Mouse (Mus musculus) forebrain, embryonic 14.5 days (tissue): ENCODE data around the gene Pde6g. TPM values are rescaled to one million over a fixed set of nuclear protein-coding genes. Genes with fewer than 3 reads are reported as not detected.
A peak's percentile ranks its signal among the peaks of the same experiment; 100 is the strongest.

Experiments used
- ATAC-seq: fragments of 200-750 bp; cut with Nextera tagmentation; 2 replicates; pipeline ENCODE4 v1.8.0; 2017; ENCODE audit warnings: mild to moderate bottlenecking, moderate library complexity
- DNase-seq: peaks from one replicate; pipeline ENCODE4 v3.0.0-alpha.2; 2015; ENCODE audit warnings: low spot score
- H3K27ac ChIP-seq: fragments of 300-500 bp; sonication (generic); 2 replicates; pipeline ENCODE4 v1.5.1; 2014; ENCODE audit warnings: low read depth, mild to moderate bottlenecking, control low read depth, low read length, moderate library complexity
- H3K27me3 ChIP-seq: fragments of 300-500 bp; sonication (generic); replicated peaks from 2 replicates; pipeline ENCODE4 v1.6.1; 2014; ENCODE audit warnings: low read length, control low read depth, mixed read lengths; ENCODE audit not compliant: control insufficient read depth, insufficient read depth
- H3K36me3 ChIP-seq: fragments of 300-500 bp; sonication (generic); 2 replicates; pipeline ENCODE4 v1.6.1; 2014; ENCODE audit warnings: low read length, control low read depth; ENCODE audit not compliant: control insufficient read depth, insufficient read depth
- H3K4me1 ChIP-seq: fragments of 300-500 bp; sonication (generic); 2 replicates; pipeline ENCODE4 v1.6.1; 2014; ENCODE audit warnings: antibody characterized with exemption, low read length, control low read depth; ENCODE audit not compliant: control insufficient read depth, insufficient read depth
- H3K4me2 ChIP-seq: fragments of 300-500 bp; sonication (generic); 2 replicates; pipeline ENCODE4 v1.6.1; 2014; ENCODE audit warnings: mild to moderate bottlenecking, control low read depth, low read length
- H3K4me3 ChIP-seq: fragments of 300-500 bp; sonication (generic); 2 replicates; pipeline ENCODE4 v1.5.1; 2014; ENCODE audit warnings: low read depth, low read length, control low read depth
- H3K9ac ChIP-seq: fragments of 300-500 bp; sonication (generic); 2 replicates; pipeline ENCODE4 v1.6.1; 2014; ENCODE audit warnings: mild to moderate bottlenecking, low read length, control low read depth, moderate library complexity
- H3K9me3 ChIP-seq: fragments of 300-500 bp; sonication (generic); replicated peaks from 2 replicates; pipeline ENCODE4 v1.6.1; 2016; ENCODE audit warnings: low read length, control low read depth, mixed read lengths; ENCODE audit not compliant: control insufficient read depth
- WGBS: fragments of 180-500 bp; shearing (Covaris S2); extraction: QIAGEN DNeasy Blood & Tissue Kit; methylation state at CpG from one replicate; pipeline ENCODE4 v1.1.7; 2014; 5-methylcytosine and 5-hydroxymethylcytosine counted together
- polyA plus RNA-seq: library from polyadenylated mRNA; unstranded; fragments of >200 nt; fragmentation: Nextera tagmentation; extraction: Ambion mirVana; gene quantifications from 2 replicates; pipeline ENCODE4 v1.2.1, GENCODE M21; 2014

Gene Pde6g
- polyA plus RNA-seq, 1 experiment from 2014 or later: not detected

DNA sequence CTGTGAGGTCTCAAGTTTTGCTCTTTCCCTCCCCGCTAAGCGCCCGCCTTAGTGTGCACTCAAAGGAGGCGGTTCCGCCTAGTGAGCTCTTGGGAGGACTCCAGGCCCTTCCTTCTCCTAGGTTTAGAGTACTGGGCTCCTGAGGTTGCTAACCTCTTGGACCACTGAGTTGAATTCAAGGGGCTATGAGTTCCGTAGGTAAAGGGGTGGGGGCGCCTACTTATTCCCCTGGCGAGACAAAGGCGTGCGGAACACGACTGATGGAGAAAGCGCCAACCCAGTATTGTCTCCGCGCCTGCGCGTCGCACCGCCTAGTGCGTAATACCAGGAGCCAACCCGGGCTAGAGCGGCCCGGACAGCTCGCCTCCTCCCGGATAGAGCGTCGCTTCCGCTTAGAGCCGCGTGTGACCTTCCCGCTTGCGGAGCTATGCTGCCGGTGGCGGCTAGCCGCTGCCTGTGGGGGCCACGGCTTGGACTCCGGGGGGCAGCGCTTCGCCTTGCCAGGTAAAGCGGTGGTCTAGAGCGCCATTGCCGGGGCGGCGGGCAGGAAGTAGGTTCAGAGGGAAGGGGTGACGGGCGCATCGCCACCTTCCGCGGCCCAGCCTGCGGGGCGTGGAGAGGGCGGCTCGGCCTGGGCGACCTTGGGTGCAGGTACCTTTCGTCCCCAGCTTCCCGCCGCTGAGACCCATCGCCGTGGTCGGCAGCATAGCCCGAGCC is 31.1 kb upstream of the Pde6g start, which contains the start of gene Mrpl12:
Mrpl12 (plus strand) TSS at position 349 of the 717 bp plus-strand sequence.
- peak; percentile 97 for ATAC-seq
- H3K4me3 ChIP-seq: peak within 1 kb of the TSS; percentile 97
- peak; percentile 99 for DNase-seq
- peaks cover 7% of the 10 kb centered on the region for H3K4me1 ChIP-seq
- peak within 1 kb of the TSS; percentile 90 for H3K4me2 ChIP-seq
- WGBS: under 1% methylated on average over 59 of the region's 60 CpGs
- peak within 1 kb of the TSS; percentile 91 for H3K27ac ChIP-seq
- peaks cover 74% of the 10 kb centered on the region for H3K36me3 ChIP-seq
- H3K9ac ChIP-seq: peak within 1 kb of the TSS; percentile 86
- no peaks in the 10 kb centered on the region for H3K27me3 ChIP-seq
- H3K9me3 ChIP-seq: no peaks in the 10 kb centered on the region

DNA sequence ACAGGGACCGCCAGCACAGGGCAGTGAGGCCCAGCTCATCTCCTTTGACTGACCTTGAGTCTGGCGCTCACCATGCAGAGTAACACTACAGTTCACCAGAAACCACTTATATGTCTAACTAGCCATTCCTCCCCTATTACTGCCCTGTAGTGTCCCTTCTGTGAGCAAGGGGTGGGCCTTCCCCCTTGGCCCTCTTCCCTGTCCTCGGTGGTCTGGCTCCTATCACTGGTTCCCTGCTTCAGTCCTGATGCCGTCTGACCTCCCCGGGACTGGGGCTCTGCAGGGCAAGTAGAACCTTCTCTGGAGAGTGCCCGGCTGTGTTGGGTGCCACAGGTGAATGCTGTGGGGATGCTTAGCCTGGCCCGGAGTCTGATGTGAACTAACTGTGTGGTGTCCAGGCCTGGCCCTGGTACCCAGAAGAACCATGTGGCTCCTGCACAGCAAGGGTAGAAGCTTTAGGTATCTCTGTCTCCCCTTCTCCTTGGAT is 30.2 kb upstream of the Pde6g start:
- ATAC-seq: no peak
- Histone ChIP-seq H3K27me3 (no peaks in the 10 kb centered on the region), H3K27ac (peak overlapping the region; percentile 91), H3K36me3 (peaks cover 75% of the 10 kb centered on the region), H3K4me2 (peak overlapping the region; percentile 90; the same call in 1 of the 2 replicates), H3K4me3 (peak overlapping the region; percentile 97; the same call in 1 of the 2 replicates), H3K9ac (peak overlapping the region; percentile 86; the same call in 1 of the 2 replicates), H3K4me1 (peaks cover 7% of the 10 kb centered on the region), H3K9me3 (no peaks in the 10 kb centered on the region)
- no peak for DNase-seq
- WGBS: 86% methylated on average over 7 of the region's 7 CpGs

DNA sequence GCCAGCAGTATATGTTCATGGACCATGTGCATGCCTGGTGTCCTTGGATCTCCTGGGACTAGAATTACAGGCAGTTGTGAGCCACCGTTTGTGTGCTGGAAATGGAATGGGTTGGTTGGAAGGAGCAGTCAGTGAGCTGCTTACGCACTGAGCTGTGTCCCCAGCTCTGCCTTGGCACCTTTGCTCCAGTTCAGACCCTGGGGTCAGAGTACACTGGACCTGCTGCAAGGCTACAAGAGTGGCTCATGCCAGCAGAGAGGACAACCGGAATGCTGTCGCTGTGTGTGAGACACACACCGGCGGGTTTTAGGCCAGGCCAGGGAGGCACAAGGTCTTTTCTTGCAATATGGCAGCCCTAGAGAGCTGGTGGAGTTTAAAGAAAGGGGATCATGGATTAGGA is 18.8 kb upstream of the Pde6g start:
- no peak for DNase-seq
- H3K4me2 ChIP-seq: no peak overlapping the region
- no peaks in the 10 kb centered on the region for H3K9me3 ChIP-seq
- ATAC-seq: no peak
- no peak overlapping the region for H3K4me3 ChIP-seq
- 99% methylated on average over 6 of the region's 6 CpGs for WGBS
- no peaks in the 10 kb centered on the region for H3K27me3 ChIP-seq
- no peak overlapping the region for H3K9ac ChIP-seq
- H3K36me3 ChIP-seq: peaks cover 75% of the 10 kb centered on the region
- peaks cover 3% of the 10 kb centered on the region; the same call in 1 of the 2 replicates for H3K4me1 ChIP-seq
- H3K27ac ChIP-seq: no peak overlapping the region

DNA sequence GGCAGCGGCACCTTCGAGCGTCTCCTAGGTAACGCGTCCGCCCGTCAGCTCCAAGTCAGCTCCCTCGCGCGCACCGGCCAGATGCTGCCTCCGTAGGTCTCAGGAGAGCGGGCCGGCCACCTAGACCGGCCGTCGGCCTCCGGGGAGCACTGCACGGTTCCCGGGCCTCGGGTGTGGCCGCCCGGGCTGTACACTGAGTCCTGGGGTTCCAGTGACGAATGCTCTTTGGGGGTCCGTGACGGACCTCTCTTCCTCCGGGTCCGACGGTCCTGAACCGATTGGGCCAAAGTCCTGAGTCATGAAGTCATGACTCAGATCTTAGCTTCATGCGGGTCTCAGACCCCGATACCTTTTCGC is 14.4 kb upstream of the Pde6g start:
- peaks cover 11% of the 10 kb centered on the region for H3K4me1 ChIP-seq
- H3K4me3 ChIP-seq: peak overlapping the region; percentile 90
- no peaks in the 10 kb centered on the region for H3K27me3 ChIP-seq
- no peaks in the 10 kb centered on the region for H3K9me3 ChIP-seq
- peak; percentile 68 for ATAC-seq
- no peak for DNase-seq
- peak overlapping the region; percentile 24; the same call in 1 of the 2 replicates for H3K27ac ChIP-seq
- WGBS: 3% methylated on average over 33 of the region's 33 CpGs
- peak overlapping the region; percentile 80 for H3K9ac ChIP-seq
- H3K4me2 ChIP-seq: peak overlapping the region; percentile 72
- peaks cover 58% of the 10 kb centered on the region for H3K36me3 ChIP-seq

DNA sequence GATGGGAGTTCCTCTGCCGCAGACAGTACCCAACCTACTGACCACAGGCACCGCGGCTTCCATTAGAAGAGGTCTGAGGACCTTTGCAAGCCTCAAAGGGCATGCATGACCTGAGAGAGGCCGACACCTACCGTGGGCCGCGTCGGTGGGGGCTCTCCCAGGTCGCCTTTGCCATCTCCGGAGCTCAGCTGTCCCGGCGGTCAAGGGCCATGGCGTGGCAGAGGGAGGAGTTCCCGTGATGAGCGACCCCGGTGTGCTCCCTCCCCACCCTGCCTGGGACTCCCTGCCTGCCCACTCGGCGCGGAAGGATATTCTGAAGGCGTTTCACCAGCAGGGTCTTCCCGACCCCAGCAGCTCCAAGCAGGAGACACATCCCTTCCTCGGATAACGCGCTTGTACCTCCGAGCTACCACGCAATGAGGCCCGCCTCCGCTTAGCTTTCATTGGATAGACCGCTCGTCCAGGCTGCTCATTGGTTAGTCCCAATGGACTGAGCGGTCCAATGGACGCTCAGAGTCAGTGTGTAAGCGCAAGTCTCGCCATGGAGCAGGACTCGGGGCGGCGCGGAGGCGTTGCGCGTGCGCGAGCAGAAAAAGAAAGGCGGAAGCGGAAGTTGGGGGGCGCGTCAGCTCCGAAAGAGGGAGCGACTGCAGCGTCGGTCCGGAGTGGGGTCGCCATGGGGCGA is 13.9 kb upstream of the Pde6g start, which contains the start of gene Arl16:
Arl16 (minus strand) TSS at position 557 of the 685 bp plus-strand sequence.
- DNase-seq (peak; percentile 100), ATAC-seq (peak; percentile 100)
- Histone ChIP-seq H3K36me3 (peaks cover 58% of the 10 kb centered on the region), H3K27ac (peak within 1 kb of the TSS; percentile 80), H3K4me2 (peak within 1 kb of the TSS; percentile 97), H3K27me3 (no peaks in the 10 kb centered on the region), H3K4me1 (peaks cover 11% of the 10 kb centered on the region), H3K4me3 (peak within 1 kb of the TSS; percentile 90), H3K9me3 (no peaks in the 10 kb centered on the region), H3K9ac (peak within 1 kb of the TSS; percentile 92)
- under 1% methylated on average over 52 of the region's 54 CpGs for WGBS

DNA sequence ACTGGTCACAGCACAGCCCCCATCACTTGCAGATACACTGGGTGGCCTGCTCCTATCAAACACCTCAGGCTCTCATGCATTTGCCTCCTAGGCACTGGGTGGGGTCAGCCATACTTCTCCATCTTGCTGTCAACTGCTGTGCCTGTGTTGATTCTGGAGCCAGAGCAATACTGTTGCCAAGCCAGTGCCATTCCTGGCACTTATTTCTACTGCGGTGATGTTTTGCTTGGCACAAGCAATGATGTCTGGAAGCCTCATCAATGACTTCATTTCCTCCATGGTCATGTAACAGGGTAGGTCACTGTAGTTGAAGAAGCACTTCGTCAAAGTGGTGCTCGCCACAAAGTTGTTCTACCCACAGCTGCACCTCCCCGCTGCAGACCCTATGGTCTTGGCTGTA is 12.2 kb upstream of the Pde6g start:
- H3K9ac ChIP-seq: no peak overlapping the region
- H3K4me1 ChIP-seq: peaks cover 11% of the 10 kb centered on the region
- no peak overlapping the region for H3K4me2 ChIP-seq
- H3K27me3 ChIP-seq: no peaks in the 10 kb centered on the region
- H3K36me3 ChIP-seq: peaks cover 58% of the 10 kb centered on the region
- H3K9me3 ChIP-seq: no peaks in the 10 kb centered on the region
- WGBS: 97% methylated on average over 4 of the region's 4 CpGs
- H3K27ac ChIP-seq: no peak overlapping the region
- no peak for ATAC-seq
- no peak for DNase-seq
- H3K4me3 ChIP-seq: no peak overlapping the region

DNA sequence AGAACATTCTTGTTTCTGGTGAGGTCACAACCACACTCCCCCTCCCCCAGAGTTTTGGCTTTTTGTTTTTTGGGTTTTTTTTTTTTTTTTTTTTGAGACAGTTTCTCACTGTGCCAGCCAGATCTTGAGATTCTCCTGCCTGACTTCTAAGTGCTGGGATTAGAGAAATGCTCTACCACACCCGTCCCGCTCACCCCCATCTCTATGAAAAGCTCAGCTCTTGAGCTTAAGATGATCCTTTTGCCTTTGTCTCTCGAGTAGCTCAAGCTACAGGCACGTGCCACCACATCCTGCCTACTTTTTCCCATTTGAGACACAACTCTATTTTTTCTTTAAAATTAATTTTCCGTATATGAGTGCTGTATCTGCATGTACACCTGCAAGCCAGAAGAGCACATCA is 11.1 kb upstream of the Pde6g start:
- no peak for ATAC-seq
- Histone ChIP-seq H3K27ac (no peak overlapping the region), H3K4me3 (no peak overlapping the region), H3K4me1 (peaks cover 11% of the 10 kb centered on the region), H3K36me3 (peaks cover 56% of the 10 kb centered on the region), H3K9ac (no peak overlapping the region), H3K9me3 (no peaks in the 10 kb centered on the region), H3K4me2 (no peak overlapping the region), H3K27me3 (no peaks in the 10 kb centered on the region)
- DNase-seq: no peak
- 90% methylated on average over 5 of the region's 5 CpGs for WGBS

DNA sequence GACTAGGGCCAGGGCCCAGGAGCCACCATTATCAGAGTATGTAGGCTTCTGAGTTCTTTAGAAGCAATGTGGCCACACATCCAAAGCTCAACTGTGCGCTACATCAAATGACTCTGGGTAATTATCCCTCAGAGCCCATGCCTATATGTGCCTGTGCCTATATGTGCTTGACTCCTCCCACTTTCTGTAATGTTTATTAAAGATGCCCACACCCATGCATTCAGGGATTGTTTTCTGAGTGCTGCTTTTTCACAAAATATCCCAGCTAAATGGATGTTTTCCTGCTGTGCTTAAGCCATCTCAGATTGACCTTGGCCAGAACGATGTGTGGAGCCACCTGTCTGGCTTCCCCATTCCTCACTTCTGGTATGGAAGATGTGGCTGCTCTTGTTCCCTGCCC is 10.2 kb upstream of the Pde6g start:
- no peak overlapping the region for H3K4me3 ChIP-seq
- no peak for DNase-seq
- H3K9me3 ChIP-seq: no peaks in the 10 kb centered on the region
- H3K4me2 ChIP-seq: no peak overlapping the region
- H3K27me3 ChIP-seq: no peaks in the 10 kb centered on the region
- no peak overlapping the region for H3K27ac ChIP-seq
- H3K4me1 ChIP-seq: peaks cover 12% of the 10 kb centered on the region
- ATAC-seq: no peak
- 89% methylated on average over 2 of the region's 2 CpGs for WGBS
- peaks cover 53% of the 10 kb centered on the region for H3K36me3 ChIP-seq
- no peak overlapping the region for H3K9ac ChIP-seq
